8 mouse cellular contexts compared by ENCODE assay signal in genomic region chr7:118532519-118533177, GRCm38 (mm10). TPM values are rescaled to one million over a fixed set of nuclear protein-coding genes. Genes with fewer than 3 reads are reported as not detected.
DNase-seq lines count a peak whose midpoint lies in the region; ATAC-seq and TF ChIP-seq lines count a peak whose summit lies in the region.

No protein-coding gene starts in this region.

- peak overlapping the region; percentile 83 for H3K9ac ChIP-seq in heart, embryonic 11.5 days (ENCODE audit: low read depth, low read length)
- H3K9ac ChIP-seq in kidney, embryonic 16.5 days (replicated peaks; ENCODE audit: low read length): peak overlapping the region; percentile 89

- WGBS in heart, embryonic 11.5 days (ENCODE audit: insufficient replicate concordance): 1% methylated on average over 36 of the region's 36 CpGs
- under 1% methylated on average over 36 of the region's 36 CpGs for WGBS in kidney, embryonic 16.5 days

- H3K36me3 ChIP-seq in heart, embryonic 11.5 days (ENCODE audit: control insufficient read depth, insufficient read depth, low read length): no peaks in the 10 kb centered on the region
- no peaks in the 10 kb centered on the region; the same call in 1 of the 2 replicates for H3K36me3 ChIP-seq in kidney, embryonic 16.5 days (ENCODE audit: insufficient read depth, low read length)
- no peaks in the 10 kb centered on the region for H3K36me3 ChIP-seq in splenic B cell, adult 2 months (ENCODE audit: control insufficient read depth, insufficient read depth, low read length, poor library complexity, severe bottlenecking)

- peak; percentile 92 for ATAC-seq in erythroid progenitor cell, adult 5-6 weeks (replicated peaks; ENCODE audit: low FRiP score, poor library complexity, severe bottlenecking)
- ATAC-seq in heart, embryonic 11.5 days (replicated peaks; ENCODE audit: insufficient number of reproducible peaks, low FRiP score, low TSS enrichment): peak; percentile 96
- ATAC-seq in kidney, embryonic 16.5 days (ENCODE audit: low FRiP score, low TSS enrichment): peak; percentile 94

- no peaks in the 10 kb centered on the region for H3K4me1 ChIP-seq in heart, embryonic 11.5 days (ENCODE audit: control insufficient read depth, insufficient read depth, low read length)
- H3K4me1 ChIP-seq in kidney, embryonic 16.5 days (ENCODE audit: insufficient read depth, low read length): peaks cover 7% of the 10 kb centered on the region; the same call in 1 of the 2 replicates

- peak; percentile 49; the same call in 1 of the 2 replicates for TF ChIP-seq POLR2A in brain, embryonic 14.5 days (IDR thresholded peaks at IDR 0.05; ENCODE audit: borderline replicate concordance, extremely low read depth, insufficient read depth, insufficient read length, poor library complexity, severe bottlenecking)

- DNase-seq in CD8-positive naive resting alpha-beta T cell, adult 2 months (ENCODE audit: low read depth in 2 of 2, low spot score in 2 of 2): peak; percentile 93 to 98
- peak; percentile 98 for DNase-seq in brain, embryonic 14.5 days (ENCODE audit: low read depth)
- DNase-seq in liver: peak; percentile 95
- DNase-seq in monocyte, adult 2 months (ENCODE audit: low read depth in 1 of 2, low spot score in 2 of 2): peak; percentile 85 to 95
- peak; percentile 98 for DNase-seq in splenic B cell, adult 2 months (ENCODE audit: low read depth, low spot score)

- H3K4me2 ChIP-seq in heart, embryonic 11.5 days: peak overlapping the region; percentile 75
- H3K4me2 ChIP-seq in kidney, embryonic 16.5 days (replicated peaks; ENCODE audit: low read depth, low read length): peak overlapping the region; percentile 68

- peak overlapping the region; percentile 96 for H3K27ac ChIP-seq in heart, embryonic 11.5 days (ENCODE audit: low read depth, low read length)
- H3K27ac ChIP-seq in kidney, embryonic 16.5 days (ENCODE audit: low read length): peak overlapping the region; percentile 96

- TF ChIP-seq CTCF in brain, embryonic 14.5 days (IDR thresholded peaks at IDR 0.05; ENCODE audit: borderline replicate concordance, extremely low read depth, insufficient read depth, insufficient read length): peak; percentile 16; the same call in 1 of the 2 replicates

- peak overlapping the region; percentile 62 for H3K4me3 ChIP-seq in heart, embryonic 11.5 days (ENCODE audit: low read depth, low read length)
- H3K4me3 ChIP-seq in kidney, embryonic 16.5 days (ENCODE audit: low read length): peak overlapping the region; percentile 67

- no peaks in the 10 kb centered on the region for H3K9me3 ChIP-seq in heart, embryonic 11.5 days (replicated peaks; ENCODE audit: control insufficient read depth, low read length)
- H3K9me3 ChIP-seq in kidney, embryonic 16.5 days (ENCODE audit: low read length): no peaks in the 10 kb centered on the region

- H3K27me3 ChIP-seq in heart, embryonic 11.5 days (ENCODE audit: control insufficient read depth, insufficient read depth, low read length): no peaks in the 10 kb centered on the region
- no peaks in the 10 kb centered on the region for H3K27me3 ChIP-seq in kidney, embryonic 16.5 days (ENCODE audit: insufficient read depth, low read length)
- no peaks in the 10 kb centered on the region for H3K27me3 ChIP-seq in splenic B cell, adult 2 months (ENCODE audit: control insufficient read depth, insufficient read depth, low read length, poor library complexity, severe bottlenecking)

RNA-seq across cellular contexts. Expression of gene Coq7, which starts 0.5 kb away (rescaled TPM):
- polyA plus RNA-seq in brain, embryonic 14.5 days (2012; rRNA removed): 56.3 and 75.3 TPM in 2 replicates
- total RNA-seq in erythroid progenitor cell, adult 5-6 weeks (2015; ENCODE audit: low replicate concordance): 8.8 and 16.6 TPM in 2 replicates
- 3.3 and 13.6 TPM in 2 replicates for total RNA-seq in erythroid progenitor cell, adult 5-6 weeks (2017; ENCODE audit: low replicate concordance)
- 144 and 164 TPM in 2 replicates for polyA plus RNA-seq in heart, embryonic 11.5 days (2014; fragmentation: Nextera tagmentation; extraction: Ambion mirVana)
- polyA plus RNA-seq in kidney, embryonic 16.5 days (2015; fragmentation: Nextera tagmentation; extraction: Ambion mirVana): 144 and 158 TPM in 2 replicates

RNA-seq across cellular contexts. Expression of gene Itpripl2, which starts 40.9 kb away (rescaled TPM):
- polyA plus RNA-seq in brain, embryonic 14.5 days (2012; rRNA removed): 1.9 and 3.3 TPM in 2 replicates
- 1.7 and 4.0 TPM in 2 replicates for total RNA-seq in erythroid progenitor cell, adult 5-6 weeks (2015; ENCODE audit: low replicate concordance)
- 2.7 and 4.6 TPM in 2 replicates for total RNA-seq in erythroid progenitor cell, adult 5-6 weeks (2017; ENCODE audit: low replicate concordance)
- 1.2 and 1.4 TPM in 2 replicates for polyA plus RNA-seq in heart, embryonic 11.5 days (2014; fragmentation: Nextera tagmentation; extraction: Ambion mirVana)
- polyA plus RNA-seq in kidney, embryonic 16.5 days (2015; fragmentation: Nextera tagmentation; extraction: Ambion mirVana): 3.8 and 4.7 TPM in 2 replicates

RNA-seq across cellular contexts. Expression of gene Tmc7, which starts 51.9 kb away (rescaled TPM):
- 8.3 and 9.2 TPM in 2 replicates for polyA plus RNA-seq in brain, embryonic 14.5 days (2012; rRNA removed)
- total RNA-seq in erythroid progenitor cell, adult 5-6 weeks (2015; ENCODE audit: low replicate concordance): 0.42 and 0.72 TPM in 2 replicates
- 0.39 TPM in 1 of 2 replicates, not detected in the other for total RNA-seq in erythroid progenitor cell, adult 5-6 weeks (2017; ENCODE audit: low replicate concordance)
- polyA plus RNA-seq in heart, embryonic 11.5 days (2014; fragmentation: Nextera tagmentation; extraction: Ambion mirVana): 1.9 and 2.6 TPM in 2 replicates
- 2.3 and 2.6 TPM in 2 replicates for polyA plus RNA-seq in kidney, embryonic 16.5 days (2015; fragmentation: Nextera tagmentation; extraction: Ambion mirVana)

Comparison
In these comparisons a context has a peak if more than half of its experiments do, and no peak if none do; other contexts are left out.
1. Peak in every context shown above with its lines: DNase-seq, ATAC-seq, H3K4me3 ChIP-seq and H3K27ac ChIP-seq.